Mouse (Mus musculus) CH12.LX (cell line): ENCODE data around the gene Usmg5. TPM values are rescaled to one million over a fixed set of nuclear protein-coding genes. Genes with fewer than 3 reads are reported as not detected.

Experiments used
- polyA plus RNA-seq: library from polyadenylated mRNA; unstranded; fragments of >175 nt; gene quantifications from 2 replicates; pipeline ENCODE4 v1.2.1, GENCODE M21; 2012; ENCODE audit warnings: low read depth; ENCODE audit not compliant: insufficient read length
- total RNA-seq, 2 experiments: library from RNA; depleted of rRNA; stranded (reverse); fragments of 300-350 nt in 1 of 2; fragments of >200 nt in 1 of 2; gene quantifications; 2 replicates each; pipeline ENCODE4 v1.2.3; 2012 to 2014

The Usmg5 gene
- total and polyA plus RNA-seq, 3 experiments, result 226 to 674 (median 646) TPM

Other genes starting within 250 kb of the Usmg5 start
- gene Ina, start 75.9 kb downstream of the Usmg5 start, total RNA-seq (2012; rRNA removed), result not detected in 2 replicates
- gene Ina, start 75.9 kb downstream of the Usmg5 start, total RNA-seq (2014; rRNA removed), result not detected in 2 replicates
- gene Ina, start 75.9 kb downstream of the Usmg5 start, polyA plus RNA-seq, result not detected in 2 replicates
- 15.1 and 22.5 TPM in 2 replicates for gene Nt5c2, start 75.5 kb downstream of the Usmg5 start, total RNA-seq (2012; rRNA removed)
- gene Nt5c2, start 75.5 kb downstream of the Usmg5 start, total RNA-seq (2014; rRNA removed), result 21.1 and 26.0 TPM in 2 replicates
- gene Nt5c2, start 75.5 kb downstream of the Usmg5 start, polyA plus RNA-seq, result 58.8 and 62.9 TPM in 2 replicates
- 17.3 and 20.1 TPM in 2 replicates for gene Pcgf6, start 39.7 kb downstream of the Usmg5 start, total RNA-seq (2012; rRNA removed)
- 43.8 and 48.0 TPM in 2 replicates for gene Pcgf6, start 39.7 kb downstream of the Usmg5 start, total RNA-seq (2014; rRNA removed)
- 35.7 and 39.7 TPM in 2 replicates for gene Pcgf6, start 39.7 kb downstream of the Usmg5 start, polyA plus RNA-seq
- 10.0 and 10.4 TPM in 2 replicates for gene Taf5, start 22.9 kb downstream of the Usmg5 start, total RNA-seq (2012; rRNA removed)
- 13.7 and 15.5 TPM in 2 replicates for gene Taf5, start 22.9 kb downstream of the Usmg5 start, total RNA-seq (2014; rRNA removed)
- gene Taf5, start 22.9 kb downstream of the Usmg5 start, polyA plus RNA-seq, result 8.9 and 10.5 TPM in 2 replicates
- 49.7 and 62.0 TPM in 2 replicates for gene Pdcd11, start 121 bp upstream of the Usmg5 start, total RNA-seq (2012; rRNA removed)
- 24.6 and 26.6 TPM in 2 replicates for gene Pdcd11, start 121 bp upstream of the Usmg5 start, total RNA-seq (2014; rRNA removed)
- 78.0 and 79.7 TPM in 2 replicates for gene Pdcd11, start 121 bp upstream of the Usmg5 start, polyA plus RNA-seq
- 10.4 and 11.9 TPM in 2 replicates for gene Calhm2, start 47.6 kb upstream of the Usmg5 start, total RNA-seq (2012; rRNA removed)
- gene Calhm2, start 47.6 kb upstream of the Usmg5 start, total RNA-seq (2014; rRNA removed), result 6.3 and 6.5 TPM in 2 replicates
- gene Calhm2, start 47.6 kb upstream of the Usmg5 start, polyA plus RNA-seq, result 9.0 and 10.1 TPM in 2 replicates
- gene Calhm1, start 53.6 kb upstream of the Usmg5 start, total RNA-seq (2012; rRNA removed), result not detected in 2 replicates
- gene Calhm1, start 53.6 kb upstream of the Usmg5 start, total RNA-seq (2014; rRNA removed), result not detected in 2 replicates
- gene Calhm1, start 53.6 kb upstream of the Usmg5 start, polyA plus RNA-seq, result not detected in 2 replicates
- not detected in 2 replicates for gene Calhm3, start 67.1 kb upstream of the Usmg5 start, total RNA-seq (2012; rRNA removed)
- gene Calhm3, start 67.1 kb upstream of the Usmg5 start, total RNA-seq (2014; rRNA removed), result not detected in 2 replicates
- gene Calhm3, start 67.1 kb upstream of the Usmg5 start, polyA plus RNA-seq, result not detected in 2 replicates
- 0.13 TPM in 1 of 2 replicates, not detected in the other for gene Neurl1a, start 88.2 kb upstream of the Usmg5 start, total RNA-seq (2012; rRNA removed)
- gene Neurl1a, start 88.2 kb upstream of the Usmg5 start, total RNA-seq (2014; rRNA removed), result 0.05 TPM in 1 of 2 replicates, not detected in the other
- not detected in 2 replicates for gene Neurl1a, start 88.2 kb upstream of the Usmg5 start, polyA plus RNA-seq